Mouse (Mus musculus) ovary, postnatal 36 days (tissue): ENCODE results near the gene Gm3055.
"Not testable (repeated sequence)": the region's sequence is repeated elsewhere in the genome, so short reads cannot be mapped to it uniquely, and the experiment has no call there.

ENCODE experiments used
- DNase-seq: peaks from one replicate; pipeline ENCODE4 v3.0.0; 2022; ENCODE audit warnings: low spot score, mixed read lengths

Gm3055 gene

DNA sequence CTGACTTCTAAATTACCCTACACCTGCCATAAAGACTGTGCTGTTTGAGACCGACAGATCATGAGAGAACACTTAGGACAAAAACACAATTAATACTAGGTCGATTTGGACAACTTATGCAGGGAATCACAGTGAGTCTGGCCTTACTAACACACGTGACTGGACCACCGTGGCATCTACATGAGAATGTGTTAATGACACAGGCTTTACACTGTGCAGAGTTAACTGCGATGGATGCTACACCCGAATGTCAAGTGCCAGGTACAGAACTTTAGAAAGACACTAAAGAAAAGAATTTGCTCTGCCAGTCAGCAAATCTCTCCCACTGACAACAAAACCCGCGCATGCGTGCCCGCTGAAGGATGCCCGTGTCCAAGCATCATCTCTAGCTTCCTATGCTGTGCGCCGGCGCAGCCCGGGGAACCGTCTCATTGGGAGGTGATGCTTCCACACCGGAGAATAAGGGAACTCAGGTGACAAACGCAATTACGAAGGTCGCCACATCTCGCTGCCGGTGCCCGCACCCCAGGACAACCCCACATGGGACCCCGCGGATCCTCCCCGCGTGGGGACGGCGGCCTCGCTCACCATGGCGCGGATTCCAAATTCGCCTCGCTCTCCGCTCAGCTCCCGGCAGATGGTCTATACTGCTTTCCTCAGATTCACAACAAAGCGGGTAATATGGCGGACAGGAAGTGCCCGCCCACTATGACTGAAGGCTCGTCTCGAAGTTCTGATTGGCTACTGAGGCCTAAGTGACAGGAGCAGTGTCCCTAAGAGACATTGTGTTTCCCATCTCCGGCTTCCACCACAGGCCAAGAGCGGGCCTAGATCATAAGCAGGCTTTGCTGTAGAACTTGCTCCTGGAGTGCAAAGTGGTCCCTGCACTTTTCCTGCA is at the start of gene Gm3055:
TSS of gene Gm3055 (minus strand) at position 656 of the 898 bp plus-strand sequence.
- not testable (repeated sequence) for DNase-seq

DNA sequence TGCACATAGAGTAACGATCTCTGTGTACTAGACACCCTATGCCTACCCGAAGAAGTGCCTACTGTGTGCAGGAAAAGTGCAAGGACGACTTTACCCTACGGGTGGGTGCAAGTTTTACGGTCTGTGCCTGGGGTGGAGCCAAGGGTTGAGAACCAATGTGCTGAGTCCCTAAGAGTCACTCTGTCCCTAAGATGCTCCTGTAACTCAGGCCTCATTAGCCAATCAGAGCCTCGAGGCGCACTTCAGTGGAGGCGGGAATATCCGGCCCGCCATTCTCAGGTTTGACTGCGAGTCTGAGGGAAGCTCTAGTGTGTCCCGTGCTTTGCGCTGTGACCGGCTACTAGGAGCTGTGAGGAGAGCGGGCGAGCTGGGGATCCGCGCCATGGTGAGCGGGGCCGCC is 40.9 kb upstream of the Gm3055 start, which contains the start of gene Gm4767:
TSS of gene Gm4767 (plus strand) at position 288 of the 400 bp plus-strand sequence.
- DNase-seq, result peak; percentile 1

DNA sequence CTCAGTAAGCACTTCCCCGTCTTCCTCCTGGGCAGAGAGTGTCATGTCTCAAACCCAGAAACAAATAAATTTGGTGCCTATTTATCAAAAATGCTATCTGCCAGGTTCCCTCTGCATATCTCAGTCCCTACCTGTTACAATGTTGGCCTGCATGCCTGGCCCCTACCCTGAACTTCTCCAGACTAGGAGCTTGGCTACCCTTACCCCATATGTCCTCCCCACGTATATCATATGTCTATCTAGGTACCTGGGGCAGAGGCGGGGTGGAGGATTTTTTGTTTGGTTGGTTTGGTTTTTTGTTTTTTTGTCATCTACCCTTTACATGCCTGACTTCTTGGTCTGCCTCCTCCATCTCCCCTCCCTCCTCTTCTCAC is 430 bp upstream of the Gm3055 start:
- DNase-seq, result not testable (repeated sequence)

- not testable (repeated sequence) for DNase-seq
These were observed 66.2 kb downstream of the Gm3055 start, which contains the start of gene Zfp433 for GRCm38 (mm10) chr10:81704531-81705301. Zfp433 (plus strand) TSS chr10:81704825.
